Mouse (Mus musculus) spleen, adult 18-20 months (tissue): ENCODE data around the gene B3gnt2.

Experiments used
- DNase-seq, 2 experiments: peaks; one replicate each; pipeline ENCODE4 v3.0.0; 2022; ENCODE audit warnings: mixed read lengths in 2 of 2

B3gnt2 gene

GRCm38 (mm10) chr11:22846960-22847731, 13.6 kb downstream of the B3gnt2 start:
- DNase-seq, result no peak

- DNase-seq, result no peak
These were observed 14.5 kb downstream of the B3gnt2 start for GRCm38 (mm10) chr11:22846093-22846835.

GRCm38 (mm10) chr11:22844754-22845718, 15.7 kb downstream of the B3gnt2 start:
- DNase-seq, result no peak

GRCm38 (mm10) chr11:22839456-22839855, 21.3 kb downstream of the B3gnt2 start:
- DNase-seq, result no peak

- no peak for DNase-seq
These were observed 22.4 kb downstream of the B3gnt2 start for GRCm38 (mm10) chr11:22838361-22838760.

GRCm38 (mm10) chr11:22836269-22836668, 24.5 kb downstream of the B3gnt2 start:
- DNase-seq, result no peak

GRCm38 (mm10) chr11:22832600-22832999, 28.2 kb downstream of the B3gnt2 start:
- no peak for DNase-seq

- DNase-seq, result no peak
These were observed 28.8 kb downstream of the B3gnt2 start for GRCm38 (mm10) chr11:22831916-22832315.

GRCm38 (mm10) chr11:22830684-22831083, 30.1 kb downstream of the B3gnt2 start:
- DNase-seq, result no peak

GRCm38 (mm10) chr11:22830179-22830611, 30.6 kb downstream of the B3gnt2 start:
- no peak for DNase-seq

GRCm38 (mm10) chr11:22828988-22829632, 31.7 kb downstream of the B3gnt2 start:
- no peak for DNase-seq

GRCm38 (mm10) chr11:22827514-22828080, 33.2 kb downstream of the B3gnt2 start:
- no peak for DNase-seq

GRCm38 (mm10) chr11:22826665-22827064, 34.1 kb downstream of the B3gnt2 start:
- no peak for DNase-seq

- no peak for DNase-seq
These were observed 34.7 kb downstream of the B3gnt2 start for GRCm38 (mm10) chr11:22826051-22826450.

- no peak for DNase-seq
These were observed 35.2 kb downstream of the B3gnt2 start for GRCm38 (mm10) chr11:22825548-22825947.

GRCm38 (mm10) chr11:22824049-22824705, 36.6 kb downstream of the B3gnt2 start:
- DNase-seq, result no peak

- no peak for DNase-seq
These were observed 39.5 kb downstream of the B3gnt2 start for GRCm38 (mm10) chr11:22821243-22821642.

GRCm38 (mm10) chr11:22818371-22818770, 42.4 kb downstream of the B3gnt2 start:
- DNase-seq, result peak; percentile 27 to 51

- DNase-seq, result no peak
These were observed 44.9 kb downstream of the B3gnt2 start for GRCm38 (mm10) chr11:22815877-22816276.

GRCm38 (mm10) chr11:22815143-22815542, 45.6 kb downstream of the B3gnt2 start:
- no peak for DNase-seq
